In genomic region chr14:121719638-121720601, GRCm38 (mm10) we compare ENCODE assay signal across 13 mouse cellular contexts.
A peak's percentile ranks its signal among the peaks of the same experiment; 100 is the strongest.
DNase-seq lines count a peak whose midpoint lies in the region; ATAC-seq and TF ChIP-seq lines count a peak whose summit lies in the region.
"Had no signal": no experiment of that assay in that cellular context is flagged by ENCODE, and none has a peak within 500 bp of the region (broad histone marks: within the 10 kb centered on the region; RNA-seq: fewer than 3 reads in every experiment).

No protein-coding gene starts in this region.

- H3K9ac ChIP-seq in heart, embryonic 11.5 days (ENCODE audit: low read depth, low read length), result no peak overlapping the region
- H3K9ac ChIP-seq in ES-E14 (ENCODE audit: insufficient read depth, low read depth, low read length, poor library complexity, severe bottlenecking), result no peak overlapping the region
- H3K9ac ChIP-seq in lung, embryonic 15.5 days, result no peak overlapping the region

- no peaks in the 10 kb centered on the region for H3K9me3 ChIP-seq in heart, embryonic 11.5 days (replicated peaks; ENCODE audit: control insufficient read depth, low read length)
- no peaks in the 10 kb centered on the region for H3K9me3 ChIP-seq in ES-E14 (ENCODE audit: control insufficient read depth, insufficient read depth, low read depth, low read length)
- no peaks in the 10 kb centered on the region for H3K9me3 ChIP-seq in lung, embryonic 15.5 days
- no peaks in the 10 kb centered on the region for H3K9me3 ChIP-seq in embryonic facial prominence, embryonic 10.5 days

- DNase-seq in heart, adult 11 months, result peak; percentile 97
- peak; percentile 22 for DNase-seq in ES-E14 (ENCODE audit: low read depth, low spot score)
- peak; percentile 70 for DNase-seq in gonadal fat pad, adult 2 months (ENCODE audit: low read depth)
- DNase-seq in embryonic facial prominence, embryonic 10.5 days (ENCODE audit: low spot score), result no peak
- DNase-seq in layer of hippocampus, adult 18-20 months (ENCODE audit: low spot score in 2 of 2), result no peak
- DNase-seq in thymus, postnatal 10 days (ENCODE audit: low spot score in 2 of 2), result no peak
- DNase-seq: cerebellum, postnatal 10 days; retina, postnatal 1 day; thymus, postnatal 25 days had no signal

- no peaks in the 10 kb centered on the region for H3K27me3 ChIP-seq in heart, embryonic 11.5 days (ENCODE audit: control insufficient read depth, insufficient read depth, low read length)
- H3K27me3 ChIP-seq in lung, embryonic 15.5 days, result no peaks in the 10 kb centered on the region
- no peaks in the 10 kb centered on the region for H3K27me3 ChIP-seq in embryonic facial prominence, embryonic 10.5 days (replicated peaks; ENCODE audit: low read depth, poor library complexity, severe bottlenecking)
- H3K27me3 ChIP-seq: Patski had no signal

- WGBS in heart, embryonic 11.5 days (ENCODE audit: insufficient replicate concordance), result 71% methylated on average over 9 of the region's 9 CpGs
- WGBS in lung, embryonic 15.5 days, result 59% methylated on average over 9 of the region's 9 CpGs
- 72% methylated on average over 9 of the region's 9 CpGs for WGBS in embryonic facial prominence, embryonic 10.5 days

- H3K4me3 ChIP-seq in heart, embryonic 11.5 days (ENCODE audit: low read depth, low read length), result no peak overlapping the region
- no peak overlapping the region for H3K4me3 ChIP-seq in ES-E14 (ENCODE audit: insufficient read depth in 1 of 2, low read depth in 1 of 2, low read length in 2 of 2, poor library complexity in 1 of 2, severe bottlenecking in 1 of 2)
- H3K4me3 ChIP-seq in lung, embryonic 15.5 days, result no peak overlapping the region
- no peak overlapping the region for H3K4me3 ChIP-seq in embryonic facial prominence, embryonic 10.5 days

- in situ Hi-C loops in ES-E14 (cut with MboI; ENCODE audit: low sequenced_read_pairs in 2 of 2, unreplicated experiment in 2 of 2), result no loop called here

- H3K4me2 ChIP-seq in heart, embryonic 11.5 days, result no peak overlapping the region
- no peak overlapping the region for H3K4me2 ChIP-seq in lung, embryonic 15.5 days

- no peak for ATAC-seq in heart, embryonic 11.5 days (replicated peaks; ENCODE audit: insufficient number of reproducible peaks, low FRiP score, low TSS enrichment)
- 0 out of 2 replicates have a peak, but pooled peaks have one; percentile 37 for ATAC-seq in lung, embryonic 15.5 days (ENCODE audit: borderline replicate concordance, extremely low read depth, low FRiP score, low TSS enrichment)
- ATAC-seq: intestine, postnatal 0 days; Patski had no signal

- H3K4me1 ChIP-seq in heart, embryonic 11.5 days (ENCODE audit: control insufficient read depth, insufficient read depth, low read length), result peaks cover 10% of the 10 kb centered on the region
- H3K4me1 ChIP-seq in ES-E14 (ENCODE audit: control insufficient read depth in 2 of 2, insufficient read depth in 2 of 2, low read length in 2 of 2, poor library complexity in 1 of 2), result peaks cover 2 to 4% of the 10 kb centered on the region in 2 experiments; a peak in 1 of 4 replicates
- peaks cover 25% of the 10 kb centered on the region for H3K4me1 ChIP-seq in lung, embryonic 15.5 days
- H3K4me1 ChIP-seq in embryonic facial prominence, embryonic 10.5 days, result peaks cover 15% of the 10 kb centered on the region

- no peaks in the 10 kb centered on the region for H3K36me3 ChIP-seq in heart, embryonic 11.5 days (ENCODE audit: control insufficient read depth, insufficient read depth, low read length)
- no peaks in the 10 kb centered on the region for H3K36me3 ChIP-seq in ES-E14 (ENCODE audit: control insufficient read depth, insufficient read depth, low read length, poor library complexity, severe bottlenecking)
- no peaks in the 10 kb centered on the region for H3K36me3 ChIP-seq in lung, embryonic 15.5 days
- H3K36me3 ChIP-seq in embryonic facial prominence, embryonic 10.5 days (replicated peaks), result no peaks in the 10 kb centered on the region

- H3K27ac ChIP-seq in heart, embryonic 11.5 days (ENCODE audit: low read depth, low read length), result no peak overlapping the region
- H3K27ac ChIP-seq in ES-E14 (ENCODE audit: insufficient read depth, low read depth, low read length, poor library complexity, severe bottlenecking), result no peak overlapping the region
- no peak overlapping the region for H3K27ac ChIP-seq in lung, embryonic 15.5 days
- H3K27ac ChIP-seq in embryonic facial prominence, embryonic 10.5 days (replicated peaks), result no peak overlapping the region; the same call in 1 of the 2 replicates

TF ChIP-seq in ES-E14, 5 proteins besides CTCF, POLR2A, EP300 and RAD21:
- TF ChIP-seq MAFK (IDR thresholded peaks at IDR 0.05; ENCODE audit: insufficient read depth, low read depth, low read length), result no peak
- TF ChIP-seq HCFC1 (IDR thresholded peaks at IDR 0.05; ENCODE audit: borderline replicate concordance, insufficient read depth, low read length), result no peak
- TF ChIP-seq ZC3H11A (IDR thresholded peaks at IDR 0.05; ENCODE audit: borderline replicate concordance, low read depth, low read length), result no peak
- no peak for TF ChIP-seq CHD2 (IDR thresholded peaks at IDR 0.05; ENCODE audit: low read depth, low read length)
- no peak for TF ChIP-seq ZNF384 (IDR thresholded peaks at IDR 0.05; ENCODE audit: low read depth, low read length)

Comparison
In these comparisons a context has a peak if more than half of its experiments do, and no peak if none do; other contexts are left out.
1. DNase-seq: peak in heart, adult 11 months (single experiment), ES-E14 (single experiment) and gonadal fat pad, adult 2 months (single experiment); none in embryonic facial prominence, embryonic 10.5 days (single experiment), layer of hippocampus, adult 18-20 months (0 of 2) and thymus, postnatal 10 days (0 of 2).